Mouse (Mus musculus) thymus, adult 2 months (tissue): Measurements from ENCODE around the gene Sec14l1. TPM values are rescaled to one million over a fixed set of nuclear protein-coding genes. Genes with fewer than 3 reads are reported as not detected.

Experiments used
- DNase-seq: peaks from one replicate; pipeline ENCODE4 v3.0.0; 2021
- H3K27ac ChIP-seq: fragments of 200-500 bp; 2 replicates; pipeline ENCODE4 v1.5.1; 2012; ENCODE audit warnings: low read length, control low read depth; ENCODE audit not compliant: control insufficient read depth, insufficient read depth
- H3K27me3 ChIP-seq: fragments of 200-500 bp; 2 replicates; pipeline ENCODE4 v1.6.1; 2012; ENCODE audit warnings: mild to moderate bottlenecking, low read length, moderate library complexity, mixed read lengths; ENCODE audit not compliant: control insufficient read depth, insufficient read depth
- H3K36me3 ChIP-seq: fragments of 200-500 bp; 2 replicates; pipeline ENCODE4 v1.6.1; 2012; ENCODE audit warnings: mild to moderate bottlenecking, low read length, moderate library complexity; ENCODE audit not compliant: control insufficient read depth, insufficient read depth
- H3K4me1 ChIP-seq: fragments of 200-500 bp; replicated peaks from 2 replicates; pipeline ENCODE4 v1.6.1; 2012; ENCODE audit warnings: low read length; ENCODE audit not compliant: control insufficient read depth, insufficient read depth
- H3K4me3 ChIP-seq: fragments of 200-500 bp; 2 replicates; pipeline ENCODE4 v1.5.1; 2012; ENCODE audit warnings: mild to moderate bottlenecking, low read length, control low read depth, moderate library complexity; ENCODE audit not compliant: control insufficient read depth, insufficient read depth
- CTCF ChIP-seq: fragments of 200-500 bp; IDR thresholded peaks from 2 replicates; pipeline ENCODE4 v1.5.1; 2012; ENCODE audit warnings: mild to moderate bottlenecking, control low read depth, low read length, moderate library complexity, borderline replicate concordance; ENCODE audit not compliant: control insufficient read depth, poor library complexity, insufficient read depth; ENCODE audit errors: extremely low read depth
- POLR2A ChIP-seq: fragments of 200-500 bp; IDR thresholded peaks from 2 replicates; pipeline ENCODE4 v1.6.1; 2012; ENCODE audit warnings: mild to moderate bottlenecking, low read length, control low read depth, moderate library complexity; ENCODE audit not compliant: control insufficient read depth, poor library complexity, insufficient read depth; ENCODE audit errors: extremely low read depth
- WGBS: fragments of 180-500 bp; shearing (Covaris S2); methylation state at CpG from one replicate; pipeline ENCODE4 v1.1.7; 2018; 5-methylcytosine and 5-hydroxymethylcytosine counted together
- polyA plus RNA-seq: library from polyadenylated mRNA; depleted of rRNA; stranded (reverse); fragments of >200 nt; gene quantifications from 2 replicates; pipeline ENCODE4 v1.2.3, GENCODE M21; 2012

Gene Sec14l1
- polyA plus RNA-seq, 1 experiment, result 84.8 TPM

GRCm38 (mm10) chr11:117168278-117169087 lies 53.5 kb downstream of the Sec14l1 start:
- DNase-seq, result no peak

DNA sequence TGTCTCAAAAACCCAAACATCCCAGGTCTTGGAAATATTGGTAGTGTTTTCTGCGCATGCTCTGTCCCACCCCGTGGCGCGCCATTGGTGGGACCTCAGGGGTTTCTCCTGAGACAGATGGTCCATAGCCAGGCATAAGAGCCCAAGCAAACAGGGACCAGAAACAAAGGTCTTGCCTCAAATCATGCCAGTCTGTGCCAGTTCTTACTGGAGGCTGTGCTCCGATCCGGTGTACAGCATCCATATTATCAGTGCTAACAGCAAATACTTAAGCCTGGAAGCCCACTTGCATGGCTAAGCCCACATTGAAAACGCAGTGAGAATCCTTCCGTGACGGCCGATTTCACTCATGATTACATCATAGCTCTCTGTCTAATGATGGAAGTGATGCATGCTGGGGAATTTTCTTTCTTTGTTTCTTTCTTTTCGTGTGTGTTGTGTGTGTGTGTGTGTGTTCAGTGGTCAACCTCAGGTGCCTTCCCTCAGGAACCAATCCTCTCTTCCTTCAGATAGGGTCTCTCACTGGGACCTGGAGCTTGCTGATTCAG lies 54.2 kb downstream of the Sec14l1 start:
- Histone ChIP-seq H3K4me3 (no peak overlapping the region), H3K27me3 (no peaks in the 10 kb centered on the region), H3K27ac (no peak overlapping the region), H3K4me1 (no peaks in the 10 kb centered on the region), H3K36me3 (no peaks in the 10 kb centered on the region)
- TF ChIP-seq CTCF (no peak), POLR2A (no peak)
- WGBS, result 94% methylated on average over 11 of the region's 11 CpGs
- no peak for DNase-seq

More at GRCm38 (mm10) chr11:117168278-117169087, 53.5 kb downstream of the Sec14l1 start:
- Histone ChIP-seq H3K36me3 (no peaks in the 10 kb centered on the region), H3K4me3 (no peak overlapping the region), H3K4me1 (no peaks in the 10 kb centered on the region), H3K27me3 (no peaks in the 10 kb centered on the region), H3K27ac (no peak overlapping the region)
- WGBS, result 87% methylated on average over 20 of the region's 20 CpGs
- TF ChIP-seq POLR2A (no peak), CTCF (no peak)

GRCm38 (mm10) chr11:117169801-117170565 lies 55.0 kb downstream of the Sec14l1 start:
- WGBS, result 97% methylated on average over 19 of the region's 19 CpGs
- DNase-seq, result no peak
- no peak overlapping the region for H3K27ac ChIP-seq
- H3K4me1 ChIP-seq, result peaks cover 4% of the 10 kb centered on the region; the same call in 1 of the 2 replicates
- no peaks in the 10 kb centered on the region for H3K27me3 ChIP-seq
- TF ChIP-seq CTCF (no peak), POLR2A (no peak)
- no peak overlapping the region for H3K4me3 ChIP-seq
- H3K36me3 ChIP-seq, result no peaks in the 10 kb centered on the region

GRCm38 (mm10) chr11:117174098-117174892 lies 59.3 kb downstream of the Sec14l1 start:
- DNase-seq, result no peak
- Histone ChIP-seq H3K36me3 (no peaks in the 10 kb centered on the region), H3K4me1 (peaks cover 4% of the 10 kb centered on the region; the same call in 1 of the 2 replicates), H3K4me3 (peak overlapping the region; percentile 54), H3K27ac (0 out of 2 replicates have a peak overlapping the region, but pooled peaks have one; percentile 11), H3K27me3 (no peaks in the 10 kb centered on the region)
- 67% methylated on average over 18 of the region's 18 CpGs for WGBS
- TF ChIP-seq POLR2A (no peak), CTCF (no peak)

DNA sequence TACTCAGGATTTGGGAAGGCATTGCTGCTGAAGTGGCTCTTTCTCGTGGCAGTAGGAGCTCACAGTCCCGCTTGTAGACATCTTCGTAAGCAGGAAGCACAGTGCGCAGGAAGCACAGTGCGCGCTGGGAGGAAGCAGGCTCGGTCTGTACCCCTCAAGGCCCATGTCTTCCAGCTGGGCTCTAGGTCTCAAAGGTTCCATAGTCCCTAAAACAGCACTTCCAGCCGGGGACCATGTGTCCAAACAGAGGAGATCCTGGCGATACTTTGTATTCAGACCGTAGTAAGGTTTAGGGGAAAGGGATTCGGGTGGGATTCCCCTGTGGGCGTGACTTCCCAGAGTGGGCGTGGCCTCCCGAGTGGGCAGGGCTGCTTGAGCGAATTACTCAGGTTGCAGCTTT lies 60.0 kb downstream of the Sec14l1 start:
- peak overlapping the region; percentile 54 for H3K4me3 ChIP-seq
- WGBS, result 29% methylated on average over 15 of the region's 15 CpGs
- TF ChIP-seq CTCF (no peak), POLR2A (peak; percentile 48; the same call in 1 of the 2 replicates)
- H3K36me3 ChIP-seq, result no peaks in the 10 kb centered on the region
- H3K27ac ChIP-seq, result 0 out of 2 replicates have a peak overlapping the region, but pooled peaks have one; percentile 11
- peaks cover 4% of the 10 kb centered on the region; the same call in 1 of the 2 replicates for H3K4me1 ChIP-seq
- DNase-seq, result peak; percentile 64
- H3K27me3 ChIP-seq, result no peaks in the 10 kb centered on the region

DNA sequence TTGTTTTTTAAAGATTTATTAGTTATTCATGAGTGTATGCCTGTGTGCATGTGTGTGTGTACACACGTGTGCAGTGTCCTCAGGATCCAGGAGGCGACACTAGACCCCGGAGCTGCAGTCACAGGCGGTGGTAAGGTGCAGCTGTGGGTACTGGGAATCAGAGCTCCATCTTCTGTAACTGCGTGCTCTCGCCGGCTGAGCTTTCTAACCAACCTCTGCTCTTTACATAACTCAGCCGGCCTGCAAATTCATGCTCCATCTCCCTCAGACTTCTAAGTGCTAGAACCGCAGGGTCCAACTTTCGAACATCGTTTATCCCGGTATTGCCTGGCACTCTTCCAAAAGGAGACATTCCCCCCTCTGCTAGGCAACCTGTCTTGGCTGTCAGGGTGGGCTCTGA lies 60.5 kb downstream of the Sec14l1 start:
- 87% methylated on average over 12 of the region's 12 CpGs for WGBS
- no peak for DNase-seq
- H3K27ac ChIP-seq, result no peak overlapping the region
- TF ChIP-seq POLR2A (no peak), CTCF (no peak)
- peaks cover 4% of the 10 kb centered on the region; the same call in 1 of the 2 replicates for H3K4me1 ChIP-seq
- no peak overlapping the region for H3K4me3 ChIP-seq
- H3K27me3 ChIP-seq, result no peaks in the 10 kb centered on the region
- H3K36me3 ChIP-seq, result no peaks in the 10 kb centered on the region
